Comparison of ENCODE assay signal across 8 mouse cellular contexts in genomic region chr16:28490515-28490914, GRCm38 (mm10).
DNase-seq lines count a peak whose midpoint lies in the region; ATAC-seq and TF ChIP-seq lines count a peak whose summit lies in the region.

No protein-coding gene starts in this region.

- intact Hi-C loops in heart, postnatal 10 days (cut with DNase I): loop anchor here (1.0 to 2.0 kb wide), 2 partner anchors 350 to 1022 kb away; no protein-coding TSS in a partner anchor
- intact Hi-C loops in heart, postnatal 25 days (cut with DNase I): loop anchor here (2.0 kb wide), 1 partner anchor 1022 kb away; no protein-coding TSS in a partner anchor

- no peak overlapping the region for H3K4me2 ChIP-seq in forebrain, postnatal 0 days (ENCODE audit: low read depth)
- no peak overlapping the region for H3K4me2 ChIP-seq in intestine, embryonic 16.5 days (ENCODE audit: low read depth, low read length)
- H3K4me2 ChIP-seq in midbrain, embryonic 11.5 days: no peak overlapping the region

- no peak overlapping the region for H3K27ac ChIP-seq in forebrain, postnatal 0 days (ENCODE audit: low read depth, low read length)
- H3K27ac ChIP-seq in intestine, embryonic 16.5 days (ENCODE audit: low read length): no peak overlapping the region
- H3K27ac ChIP-seq in midbrain, embryonic 11.5 days (ENCODE audit: low read depth, low read length): no peak overlapping the region

- peak; percentile 97 for ATAC-seq in forebrain, postnatal 0 days
- ATAC-seq in intestine, embryonic 16.5 days: peak; percentile 58; the same call in 1 of the 2 replicates
- peak; percentile 86 for ATAC-seq in midbrain, embryonic 11.5 days (ENCODE audit: low FRiP score)

- TF ChIP-seq CTCF in forebrain, postnatal 0 days (IDR thresholded peaks at IDR 0.05; ENCODE audit: low read depth): peak; percentile 96

- no peak overlapping the region for H3K4me3 ChIP-seq in forebrain, postnatal 0 days (ENCODE audit: low read depth, low read length)
- H3K4me3 ChIP-seq in intestine, embryonic 16.5 days (ENCODE audit: low read length): no peak overlapping the region
- H3K4me3 ChIP-seq in midbrain, embryonic 11.5 days (ENCODE audit: low read depth, low read length): no peak overlapping the region

- peak; percentile 60 to 77 for DNase-seq in heart, postnatal 10 days
- no peak for DNase-seq in heart, postnatal 25 days (ENCODE audit: low spot score)
- peak; percentile 85 to 87 for DNase-seq in cerebellum, adult 18-20 months
- DNase-seq in forebrain, postnatal 0 days: peak; percentile 94
- DNase-seq in left cerebral cortex, adult 8-10 months (ENCODE audit: low spot score in 2 of 2): peak; percentile 46 to 66
- peak; percentile 96 for DNase-seq in midbrain, embryonic 11.5 days (ENCODE audit: low spot score, missing footprints)
- DNase-seq in splenic B cell, adult 2 months (ENCODE audit: low read depth, low spot score): peak; percentile 6

- 3% methylated on average over 6 of the region's 6 CpGs for WGBS in forebrain, postnatal 0 days
- 12% methylated on average over 6 of the region's 6 CpGs for WGBS in intestine, embryonic 16.5 days
- 9% methylated on average over 6 of the region's 6 CpGs for WGBS in midbrain, embryonic 11.5 days

- 0 out of 2 replicates have a peak, but pooled peaks cover 3% of the 10 kb centered on the region for H3K9me3 ChIP-seq in forebrain, postnatal 0 days (ENCODE audit: low read length)
- H3K9me3 ChIP-seq in intestine, embryonic 16.5 days (ENCODE audit: control insufficient read depth, low read length): no peaks in the 10 kb centered on the region
- no peaks in the 10 kb centered on the region for H3K9me3 ChIP-seq in midbrain, embryonic 11.5 days (ENCODE audit: control insufficient read depth, low read length)

- no peaks in the 10 kb centered on the region for H3K27me3 ChIP-seq in forebrain, postnatal 0 days (ENCODE audit: insufficient read depth, low read length)
- H3K27me3 ChIP-seq in intestine, embryonic 16.5 days (replicated peaks; ENCODE audit: control insufficient read depth, insufficient read depth, low read length): no peaks in the 10 kb centered on the region; the same call in 1 of the 2 replicates
- H3K27me3 ChIP-seq in midbrain, embryonic 11.5 days (ENCODE audit: control insufficient read depth, insufficient read depth, low read length): no peaks in the 10 kb centered on the region
- H3K27me3 ChIP-seq in splenic B cell, adult 2 months (ENCODE audit: control insufficient read depth, insufficient read depth, low read length, poor library complexity, severe bottlenecking): no peaks in the 10 kb centered on the region

- peaks cover 4% of the 10 kb centered on the region; the same call in 1 of the 2 replicates for H3K4me1 ChIP-seq in forebrain, postnatal 0 days (ENCODE audit: insufficient read depth)
- no peaks in the 10 kb centered on the region for H3K4me1 ChIP-seq in intestine, embryonic 16.5 days (ENCODE audit: control insufficient read depth, insufficient read depth, low read length)
- no peaks in the 10 kb centered on the region for H3K4me1 ChIP-seq in midbrain, embryonic 11.5 days (ENCODE audit: control insufficient read depth, insufficient read depth, low read length)

- H3K36me3 ChIP-seq in forebrain, postnatal 0 days (ENCODE audit: insufficient read depth): no peaks in the 10 kb centered on the region
- H3K36me3 ChIP-seq in intestine, embryonic 16.5 days (ENCODE audit: control insufficient read depth, insufficient read depth, low read length): no peaks in the 10 kb centered on the region
- H3K36me3 ChIP-seq in midbrain, embryonic 11.5 days (ENCODE audit: control insufficient read depth, insufficient read depth, low read length): no peaks in the 10 kb centered on the region
- no peaks in the 10 kb centered on the region for H3K36me3 ChIP-seq in splenic B cell, adult 2 months (ENCODE audit: control insufficient read depth, insufficient read depth, low read length, poor library complexity, severe bottlenecking)

- H3K9ac ChIP-seq in forebrain, postnatal 0 days: no peak overlapping the region
- H3K9ac ChIP-seq in intestine, embryonic 16.5 days (ENCODE audit: low read depth, low read length): no peak overlapping the region
- no peak overlapping the region for H3K9ac ChIP-seq in midbrain, embryonic 11.5 days (ENCODE audit: low read length)
